Mouse (Mus musculus): ENCODE results near the gene Prune2. TPM values are rescaled to one million over a fixed set of nuclear protein-coding genes. Genes with fewer than 3 reads are reported as not detected.
A peak's percentile ranks its signal among the peaks of the same experiment; 100 is the strongest.

The Prune2 gene
- polyA plus RNA-seq, 1 experiment: 1.5 TPM

- H3K4me1 ChIP-seq (ENCODE audit: control insufficient read depth, insufficient read depth, low read length): no peaks in the 10 kb centered on the region
- TF ChIP-seq CTCF (IDR thresholded peaks at IDR 0.05; ENCODE audit: insufficient read depth, low read length) (no peak), POLR2A (IDR thresholded peaks at IDR 0.05; ENCODE audit: borderline replicate concordance, extremely low read depth, low read depth, low read length) (no peak)
- 52% methylated on average over 8 of the region's 8 CpGs for WGBS
- no peak overlapping the region for H3K4me3 ChIP-seq (replicated peaks; ENCODE audit: extremely low read depth, low read depth, low read length)
- DNase-seq: no peak
Measured at GRCm38 (mm10) chr19:17078643-17079316, 122.9 kb downstream of the Prune2 start.

- Histone ChIP-seq H3K4me1 (ENCODE audit: control insufficient read depth, insufficient read depth, low read length) (no peaks in the 10 kb centered on the region), H3K4me3 (replicated peaks; ENCODE audit: extremely low read depth, low read depth, low read length) (no peak overlapping the region)
- TF ChIP-seq POLR2A (IDR thresholded peaks at IDR 0.05; ENCODE audit: borderline replicate concordance, extremely low read depth, low read depth, low read length) (no peak), CTCF (IDR thresholded peaks at IDR 0.05; ENCODE audit: insufficient read depth, low read length) (no peak)
- DNase-seq: no peak
- 71% methylated on average over 10 of the region's 10 CpGs for WGBS
Measured at GRCm38 (mm10) chr19:17081382-17081781, 125.5 kb downstream of the Prune2 start.

- TF ChIP-seq CTCF (IDR thresholded peaks at IDR 0.05; ENCODE audit: insufficient read depth, low read length): no peak
- 38% methylated on average over 8 of the region's 8 CpGs for WGBS
- no peaks in the 10 kb centered on the region for H3K4me1 ChIP-seq (ENCODE audit: control insufficient read depth, insufficient read depth, low read length)
- no peak overlapping the region for H3K4me3 ChIP-seq (replicated peaks; ENCODE audit: extremely low read depth, low read depth, low read length)
- no peak for DNase-seq
Measured at GRCm38 (mm10) chr19:17094067-17094466, 138.1 kb downstream of the Prune2 start.

- DNase-seq: no peak
- TF ChIP-seq CTCF (IDR thresholded peaks at IDR 0.05; ENCODE audit: insufficient read depth, low read length) (no peak), POLR2A (IDR thresholded peaks at IDR 0.05; ENCODE audit: borderline replicate concordance, extremely low read depth, low read depth, low read length) (no peak)
- Histone ChIP-seq H3K4me1 (ENCODE audit: control insufficient read depth, insufficient read depth, low read length) (no peaks in the 10 kb centered on the region), H3K4me3 (replicated peaks; ENCODE audit: extremely low read depth, low read depth, low read length) (no peak overlapping the region)
- WGBS: 80% methylated on average over 2 of the region's 2 CpGs
Measured at GRCm38 (mm10) chr19:17096338-17096737, 140.4 kb downstream of the Prune2 start.

GRCm38 (mm10) chr19:17097210-17097609 is 141.3 kb downstream of the Prune2 start:
- TF ChIP-seq CTCF (IDR thresholded peaks at IDR 0.05; ENCODE audit: insufficient read depth, low read length): no peak
- TF ChIP-seq POLR2A (IDR thresholded peaks at IDR 0.05; ENCODE audit: borderline replicate concordance, extremely low read depth, low read depth, low read length): no peak
- no peak for DNase-seq
- WGBS: 56% methylated on average over 6 of the region's 6 CpGs
- H3K4me3 ChIP-seq (replicated peaks; ENCODE audit: extremely low read depth, low read depth, low read length): no peak overlapping the region
- H3K4me1 ChIP-seq (ENCODE audit: control insufficient read depth, insufficient read depth, low read length): no peaks in the 10 kb centered on the region

- Histone ChIP-seq H3K4me3 (replicated peaks; ENCODE audit: extremely low read depth, low read depth, low read length) (no peak overlapping the region), H3K4me1 (ENCODE audit: control insufficient read depth, insufficient read depth, low read length) (no peaks in the 10 kb centered on the region)
- 46% methylated on average over 8 of the region's 8 CpGs for WGBS
- no peak for TF ChIP-seq POLR2A (IDR thresholded peaks at IDR 0.05; ENCODE audit: borderline replicate concordance, extremely low read depth, low read depth, low read length)
- TF ChIP-seq CTCF (IDR thresholded peaks at IDR 0.05; ENCODE audit: insufficient read depth, low read length): no peak
- DNase-seq: no peak
Measured at GRCm38 (mm10) chr19:17108782-17109181, 152.9 kb downstream of the Prune2 start.

- Histone ChIP-seq H3K4me1 (ENCODE audit: control insufficient read depth, insufficient read depth, low read length) (no peaks in the 10 kb centered on the region), H3K4me3 (replicated peaks; ENCODE audit: extremely low read depth, low read depth, low read length) (no peak overlapping the region)
- WGBS: 65% methylated on average over 12 of the region's 12 CpGs
- TF ChIP-seq CTCF (IDR thresholded peaks at IDR 0.05; ENCODE audit: insufficient read depth, low read length): peak; percentile 21; the same call in 1 of the 2 replicates
- no peak for TF ChIP-seq POLR2A (IDR thresholded peaks at IDR 0.05; ENCODE audit: borderline replicate concordance, extremely low read depth, low read depth, low read length)
- DNase-seq: peak; percentile 26
Measured at GRCm38 (mm10) chr19:17124034-17124735, 168.3 kb downstream of the Prune2 start.

GRCm38 (mm10) chr19:17125380-17125779 is 169.5 kb downstream of the Prune2 start:
- no peak for TF ChIP-seq POLR2A (IDR thresholded peaks at IDR 0.05; ENCODE audit: borderline replicate concordance, extremely low read depth, low read depth, low read length)
- no peak for TF ChIP-seq CTCF (IDR thresholded peaks at IDR 0.05; ENCODE audit: insufficient read depth, low read length)
- WGBS: 54% methylated on average over 7 of the region's 7 CpGs
- no peak for DNase-seq
- Histone ChIP-seq H3K4me3 (replicated peaks; ENCODE audit: extremely low read depth, low read depth, low read length) (no peak overlapping the region), H3K4me1 (ENCODE audit: control insufficient read depth, insufficient read depth, low read length) (no peaks in the 10 kb centered on the region)

- TF ChIP-seq CTCF (IDR thresholded peaks at IDR 0.05; ENCODE audit: insufficient read depth, low read length) (no peak), POLR2A (IDR thresholded peaks at IDR 0.05; ENCODE audit: borderline replicate concordance, extremely low read depth, low read depth, low read length) (no peak)
- DNase-seq: no peak
- no peak overlapping the region for H3K4me3 ChIP-seq (replicated peaks; ENCODE audit: extremely low read depth, low read depth, low read length)
- H3K4me1 ChIP-seq (ENCODE audit: control insufficient read depth, insufficient read depth, low read length): no peaks in the 10 kb centered on the region
- WGBS: 79% methylated on average over 3 of the region's 3 CpGs
Measured at GRCm38 (mm10) chr19:17130544-17130943, 174.6 kb downstream of the Prune2 start.
